Mouse (Mus musculus) c-Kit-positive CD71-negative TER-119-negative erythroid progenitor cells, embryonic 14.5 days (primary cell): ENCODE measurements around the gene Hectd3.

Experiments
- DNase-seq: peaks from one replicate; pipeline ENCODE4 v3.0.0-alpha.2; 2013; ENCODE audit warnings: low read depth

Gene Hectd3

DNA sequence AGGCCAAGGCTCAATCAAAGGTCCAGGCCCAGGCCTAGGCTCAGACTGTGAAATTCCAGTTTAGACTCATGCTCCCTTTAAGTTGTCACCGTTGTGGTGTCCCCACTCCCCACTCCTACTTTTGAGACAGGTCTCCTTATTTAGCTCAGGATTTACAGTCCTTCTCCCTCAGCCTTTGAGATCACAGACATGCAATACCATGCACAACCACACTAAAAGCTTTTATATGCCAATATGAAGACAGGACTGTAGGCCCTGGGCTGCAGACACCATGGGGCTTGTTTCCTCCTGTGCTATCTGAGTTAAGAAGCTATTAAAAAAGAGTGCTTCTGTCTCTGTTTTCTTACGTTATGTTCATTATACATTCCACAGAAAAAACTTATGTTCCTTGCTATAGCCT lies 22.6 kb downstream of the Hectd3 start:
- DNase-seq: no peak

DNA sequence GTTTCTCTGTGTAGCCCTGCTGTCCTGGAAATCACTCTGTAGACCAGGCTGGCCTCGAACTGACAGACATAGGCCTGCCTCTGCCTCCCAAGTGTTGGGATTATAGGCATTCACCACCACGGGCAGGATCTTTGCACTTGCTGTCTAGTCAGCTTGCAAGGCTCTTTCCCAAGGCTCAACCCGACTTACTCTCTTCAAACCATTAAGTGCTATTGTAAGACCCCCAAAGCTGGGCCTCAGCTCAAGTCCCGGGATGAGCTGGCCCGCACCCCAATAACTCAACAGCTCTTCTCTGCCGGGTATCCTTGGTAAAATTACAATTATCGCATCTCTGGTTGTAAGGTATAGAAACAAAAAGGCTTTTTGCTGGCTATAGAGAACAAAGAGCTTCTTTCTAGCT lies 23.2 kb downstream of the Hectd3 start:
- no peak for DNase-seq

DNA sequence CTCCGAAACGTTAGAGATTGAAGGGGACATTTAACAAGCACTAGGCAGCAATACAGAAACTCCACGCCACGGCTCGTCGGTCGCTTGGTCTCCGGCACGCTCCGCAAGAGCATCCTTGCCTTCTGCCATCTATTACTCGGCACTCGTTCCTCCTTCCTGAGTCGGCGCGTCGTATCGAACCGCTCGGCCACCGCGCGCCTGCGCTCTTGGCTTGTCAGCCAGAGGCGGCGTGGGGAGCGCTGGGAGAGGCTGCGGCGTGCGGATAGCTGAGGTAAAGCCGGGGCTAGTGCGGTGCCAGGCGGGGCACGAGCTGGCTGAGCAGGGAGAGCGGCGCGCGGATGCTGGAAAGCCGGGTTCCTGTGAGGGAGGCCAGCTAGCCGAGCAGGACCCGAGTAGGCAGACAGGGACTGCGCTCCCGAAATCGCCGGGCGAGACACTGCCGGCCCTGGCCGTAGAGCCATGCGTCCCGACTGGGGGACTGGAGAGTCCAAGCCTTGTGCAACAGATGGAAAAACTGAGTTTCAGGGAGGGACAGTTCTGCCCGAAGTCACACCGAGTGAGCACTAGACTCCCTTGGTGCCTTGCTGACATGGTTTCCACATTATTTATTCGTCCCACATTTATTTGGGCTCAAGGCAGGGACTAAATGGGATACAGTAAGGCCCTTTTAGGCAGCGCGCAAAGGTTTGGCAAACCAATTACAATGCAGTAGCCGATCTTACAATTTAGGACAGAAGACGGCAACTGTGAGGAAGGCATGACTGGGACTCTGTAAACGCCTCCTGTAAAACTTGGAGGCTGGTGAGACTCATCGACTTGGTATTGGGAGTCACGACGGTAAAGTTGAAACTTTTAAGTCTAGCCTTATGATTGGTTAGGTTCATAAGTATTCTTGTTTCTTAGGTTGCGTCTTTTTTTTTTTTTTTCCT lies 24.4 kb downstream of the Hectd3 start, which contains the start of gene Eif2b3:
TSS of gene Eif2b3 (plus strand) at position 197 of the 929 bp plus-strand sequence.
- peak; percentile 89 for DNase-seq

DNA sequence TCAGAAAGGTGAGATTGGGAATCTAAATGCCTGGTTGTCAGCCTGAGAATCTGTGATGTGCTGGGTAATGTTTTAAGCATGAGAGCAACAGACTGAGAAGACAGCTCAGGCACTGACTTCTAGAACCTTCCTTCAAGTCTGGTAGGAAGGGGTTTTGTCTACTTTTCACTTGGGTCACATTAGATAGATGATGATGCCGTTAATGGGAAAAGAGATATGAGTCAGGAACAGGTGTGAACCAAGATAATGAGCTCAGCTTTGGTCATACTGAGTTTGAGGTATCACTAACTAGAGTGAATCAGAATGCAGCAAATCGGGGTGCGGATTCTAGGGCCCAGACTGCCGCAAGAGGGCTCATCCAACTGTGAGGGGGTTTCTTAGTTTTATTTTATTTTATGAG lies 28.4 kb downstream of the Hectd3 start:
- no peak for DNase-seq

DNA sequence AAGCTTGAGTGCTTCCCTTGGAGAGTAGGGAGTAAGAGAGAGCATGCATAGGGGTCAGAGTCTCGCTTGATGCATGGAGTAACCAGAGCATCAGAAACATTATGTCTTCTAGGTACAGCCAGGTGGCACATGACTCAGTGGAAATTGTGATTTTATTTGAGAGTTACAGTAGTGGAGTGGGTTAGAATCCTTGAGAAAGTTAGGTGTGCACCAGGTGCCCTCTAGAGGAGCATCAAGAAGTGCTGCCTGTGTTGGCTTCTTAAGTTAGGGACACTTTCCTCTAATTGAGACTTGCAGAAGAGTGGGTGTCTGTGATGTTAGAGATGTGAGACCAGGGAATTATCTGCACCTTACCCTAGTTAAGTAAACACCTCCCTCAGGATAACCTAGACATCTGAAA lies 36.0 kb downstream of the Hectd3 start:
- DNase-seq: no peak

DNA sequence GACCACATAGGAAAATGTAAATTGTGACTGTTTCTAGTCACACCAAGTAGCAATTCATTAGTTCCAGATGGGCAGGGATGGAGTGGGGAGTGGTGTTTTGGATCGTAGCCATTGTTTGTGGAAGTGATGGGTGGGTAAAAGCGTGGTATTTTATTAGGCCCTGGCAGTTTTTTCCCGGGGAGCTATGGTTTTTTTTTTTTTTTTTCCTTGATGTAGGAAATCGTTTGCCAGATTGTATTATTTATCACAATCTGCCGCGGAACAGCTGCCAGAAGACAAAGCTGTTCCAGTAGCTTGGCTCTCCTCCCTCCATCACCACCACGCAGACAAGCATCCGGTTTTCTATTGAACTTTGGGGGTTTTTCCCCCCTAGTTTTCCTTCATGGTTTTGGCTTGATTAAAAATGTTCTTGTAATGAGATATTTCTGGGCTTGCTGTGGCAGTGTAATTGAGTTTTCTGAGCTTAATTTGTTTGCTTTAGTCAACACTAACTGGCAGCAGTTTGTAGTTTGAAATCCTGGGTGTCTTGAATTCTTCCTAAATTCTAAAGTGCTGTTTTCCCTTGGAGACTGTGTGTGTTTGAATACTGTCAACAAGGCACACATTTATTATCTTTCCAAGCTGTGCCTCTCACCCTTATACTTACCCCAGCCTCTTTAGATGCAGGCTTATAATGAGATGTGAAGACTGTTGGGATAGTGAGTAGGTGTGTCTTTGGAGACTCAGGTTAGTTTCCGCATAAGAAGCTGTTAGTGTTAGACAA lies 45.0 kb downstream of the Hectd3 start:
- DNase-seq: no peak

DNA sequence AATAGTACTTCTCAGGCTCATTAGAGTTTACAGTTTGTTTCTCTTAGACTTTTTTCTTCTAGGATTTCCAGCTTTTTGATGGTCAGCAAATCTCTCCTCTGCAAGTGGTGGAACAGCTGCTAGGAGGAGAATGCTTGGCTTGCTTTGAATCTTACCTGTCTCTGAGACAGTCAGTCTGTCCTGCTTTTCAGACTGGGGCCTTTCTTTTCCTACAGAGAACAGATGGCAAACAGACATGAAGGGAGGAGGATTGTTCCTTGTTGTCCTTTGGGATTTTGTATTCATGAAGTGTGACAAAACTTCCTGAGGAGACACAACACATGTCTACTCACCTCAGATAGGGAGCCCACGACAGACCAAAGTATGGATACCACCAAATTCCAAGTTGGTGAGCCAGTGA lies 45.7 kb downstream of the Hectd3 start:
- no peak for DNase-seq

DNA sequence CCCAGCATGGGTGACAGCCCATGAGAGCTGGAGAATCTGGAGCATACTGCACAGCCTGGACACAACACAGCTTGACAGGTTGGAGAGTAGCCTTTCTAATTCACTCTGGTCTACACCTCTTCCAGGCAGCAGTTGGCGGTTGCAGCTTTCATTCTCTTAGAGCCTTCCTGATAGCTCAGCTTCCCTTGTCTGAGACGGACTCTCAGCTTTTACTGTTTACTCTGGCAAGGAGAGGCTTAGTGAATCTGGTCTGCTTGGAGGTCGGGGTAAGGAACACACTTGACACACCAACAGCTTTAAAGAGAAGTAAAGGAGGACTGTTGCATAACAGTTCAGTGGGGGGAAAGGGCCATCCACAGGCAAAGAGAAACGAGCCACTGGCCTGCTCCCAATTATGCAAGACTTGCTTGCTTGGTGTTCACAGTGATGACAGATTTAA lies 46.2 kb downstream of the Hectd3 start:
- DNase-seq: no peak

DNA sequence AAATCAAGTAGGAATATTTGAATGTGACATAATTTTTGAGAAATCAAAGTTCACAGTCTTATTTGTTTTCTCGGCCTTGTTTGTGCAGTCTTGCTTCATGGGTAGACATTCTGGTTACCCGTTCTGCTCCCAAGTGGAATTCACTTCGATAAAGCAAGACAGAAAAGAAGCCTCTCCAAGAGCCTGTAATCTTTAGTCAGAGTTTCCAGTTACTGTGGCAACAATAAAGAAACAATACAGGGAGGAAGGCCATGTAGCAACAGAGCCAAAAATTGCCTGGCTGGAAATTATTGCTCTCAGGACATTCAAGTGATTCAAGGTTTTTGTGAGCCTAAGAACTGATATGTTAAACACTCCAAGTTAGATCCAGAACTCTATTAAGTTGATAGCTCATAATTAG lies 53.7 kb downstream of the Hectd3 start:
- no peak for DNase-seq

DNA sequence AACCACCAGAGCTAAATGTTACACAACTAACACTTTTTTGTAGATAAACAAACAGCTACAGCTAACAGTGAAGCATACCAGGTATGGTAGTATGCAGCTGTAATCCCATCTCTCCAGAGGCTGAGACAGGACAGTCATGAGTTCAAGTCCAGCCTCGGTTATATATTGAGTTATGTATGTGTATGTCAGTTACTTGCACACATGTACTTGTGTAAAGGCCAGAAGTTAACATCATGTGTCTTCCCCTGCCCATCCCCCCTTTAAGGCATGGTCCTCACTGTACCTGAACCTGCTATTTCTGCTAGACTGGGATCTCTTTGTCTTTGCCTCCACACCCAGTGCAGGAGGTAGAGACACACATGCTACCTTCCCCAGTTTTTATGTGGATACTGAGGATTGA lies 54.4 kb downstream of the Hectd3 start:
- no peak for DNase-seq

DNA sequence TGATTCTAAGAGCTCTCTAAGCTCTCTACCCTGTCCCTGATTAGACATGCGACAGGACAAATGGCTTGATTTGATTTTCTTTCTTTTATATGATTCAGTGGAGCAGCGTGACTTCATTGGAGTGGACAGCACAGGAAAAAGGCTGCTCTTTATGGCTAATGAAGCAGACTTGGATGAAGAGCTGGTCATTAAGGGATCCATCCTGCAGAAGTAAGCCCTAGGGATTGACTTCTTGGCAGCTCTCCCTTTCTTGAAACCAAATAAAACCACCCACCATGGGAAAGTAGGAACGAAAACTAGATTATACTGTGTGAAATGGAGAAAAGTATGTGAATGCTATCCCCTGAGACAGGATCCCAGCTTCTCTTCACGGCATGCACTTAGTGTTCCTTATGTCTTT lies 57.5 kb downstream of the Hectd3 start:
- no peak for DNase-seq

DNA sequence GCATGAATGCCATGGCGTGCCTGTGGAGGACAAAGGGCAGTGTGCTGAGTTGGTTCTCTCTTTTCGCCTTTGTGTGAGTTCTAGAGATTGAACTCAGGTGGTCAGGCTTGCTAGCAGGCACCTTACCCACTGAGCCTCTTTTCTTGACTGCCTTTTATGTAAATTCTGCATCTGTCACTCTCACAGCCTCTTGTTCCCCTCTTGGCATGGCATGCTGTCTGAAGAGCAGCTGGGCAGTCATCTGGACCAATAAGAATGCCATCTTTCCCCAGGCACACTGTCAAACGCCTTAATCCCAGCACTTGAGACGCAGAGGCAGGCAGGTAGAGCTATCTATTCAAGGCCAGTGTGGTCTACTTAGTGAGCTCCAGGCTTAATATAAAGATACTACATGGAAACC lies 58.8 kb downstream of the Hectd3 start:
- no peak for DNase-seq
